Mouse (Mus musculus): ENCODE results near the gene Dpt.
A peak's percentile ranks its signal among the peaks of the same experiment; 100 is the strongest.
"Not testable (repeated sequence)": the region's sequence is repeated elsewhere in the genome, so short reads cannot be mapped to it uniquely, and the experiment has no call there.

Gene Dpt

GRCm38 (mm10) chr1:164796471-164796870, at the start of gene Dpt:
Dpt (plus strand) TSS chr1:164796644.
- peak; percentile 55 to 67 for DNase-seq

- DNase-seq = no peak
These were observed 42.7 kb upstream of the Dpt start for GRCm38 (mm10) chr1:164753736-164754135.

- no peak for DNase-seq
These were observed 40.8 kb upstream of the Dpt start for GRCm38 (mm10) chr1:164755671-164756070.

DNA sequence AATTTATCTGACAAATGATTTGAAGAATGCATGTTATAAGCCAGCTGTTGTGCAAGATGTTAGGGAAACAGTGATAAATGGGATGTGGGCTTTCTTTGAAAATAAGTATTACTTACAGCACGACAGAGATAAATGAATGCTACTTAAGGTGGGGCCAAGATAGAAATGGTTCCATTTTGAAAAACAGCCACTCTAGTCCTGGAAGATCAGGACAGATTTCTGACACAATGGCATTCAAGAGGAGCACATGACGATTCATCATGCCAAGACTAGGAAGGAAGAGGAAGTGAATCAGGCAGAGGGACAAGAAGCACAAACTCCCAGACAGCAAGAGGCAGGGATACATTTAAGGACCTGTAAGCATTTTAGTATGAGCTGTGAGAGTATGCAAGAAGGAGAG, 39.5 kb upstream of the Dpt start:
- DNase-seq = no peak

GRCm38 (mm10) chr1:164758401-164758800, 38.0 kb upstream of the Dpt start:
- no peak for DNase-seq

DNA sequence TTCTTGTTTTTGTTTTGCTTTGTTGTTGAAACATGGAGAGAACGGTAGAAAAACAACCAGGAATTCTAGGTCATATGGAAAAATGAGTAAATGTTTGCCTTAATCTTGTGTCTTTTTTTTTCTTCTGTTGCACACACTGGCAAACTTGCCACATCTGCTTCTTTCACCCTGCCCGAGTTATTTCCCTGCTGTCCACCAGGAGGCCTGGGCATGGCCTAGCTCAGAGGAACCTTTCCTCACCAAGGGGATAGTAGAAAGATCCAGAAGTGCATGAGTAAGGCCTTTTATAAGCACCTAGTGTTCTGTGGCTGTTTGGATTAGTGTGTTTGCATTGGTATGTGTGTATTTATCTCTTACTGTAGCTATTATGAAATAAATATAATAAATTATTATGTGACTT, 34.2 kb upstream of the Dpt start:
- DNase-seq = peak; percentile 29 to 55

GRCm38 (mm10) chr1:164766646-164767045, 29.8 kb upstream of the Dpt start:
- no peak for DNase-seq

- DNase-seq = peak; percentile 60 to 67
These were observed 25.8 kb upstream of the Dpt start for GRCm38 (mm10) chr1:164770611-164771010.

- DNase-seq = no peak
These were observed 15.5 kb upstream of the Dpt start for GRCm38 (mm10) chr1:164780851-164781510.

- no peak for DNase-seq
These were observed 10.3 kb upstream of the Dpt start for GRCm38 (mm10) chr1:164786165-164786564.

DNA sequence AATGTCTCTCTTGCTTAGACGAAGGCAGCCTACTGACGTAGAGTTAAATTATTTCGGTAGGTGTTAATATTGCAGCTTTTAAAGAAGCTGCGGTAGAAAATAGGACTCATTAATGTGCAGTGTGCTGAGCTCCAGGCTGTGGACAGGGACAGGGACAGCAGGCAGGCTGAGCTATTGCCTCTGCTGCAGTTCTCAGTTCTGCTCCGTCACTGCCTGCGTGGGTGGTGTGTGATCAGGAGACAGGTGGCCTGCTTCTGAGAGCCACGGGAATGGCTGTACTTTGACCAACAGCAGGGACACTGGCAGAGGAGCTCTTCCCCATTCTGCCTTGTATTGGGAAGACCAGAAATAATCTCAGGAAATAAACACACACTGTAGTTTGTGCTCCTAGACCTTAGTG, 8.7 kb upstream of the Dpt start:
- DNase-seq = peak; percentile 12 to 41

DNA sequence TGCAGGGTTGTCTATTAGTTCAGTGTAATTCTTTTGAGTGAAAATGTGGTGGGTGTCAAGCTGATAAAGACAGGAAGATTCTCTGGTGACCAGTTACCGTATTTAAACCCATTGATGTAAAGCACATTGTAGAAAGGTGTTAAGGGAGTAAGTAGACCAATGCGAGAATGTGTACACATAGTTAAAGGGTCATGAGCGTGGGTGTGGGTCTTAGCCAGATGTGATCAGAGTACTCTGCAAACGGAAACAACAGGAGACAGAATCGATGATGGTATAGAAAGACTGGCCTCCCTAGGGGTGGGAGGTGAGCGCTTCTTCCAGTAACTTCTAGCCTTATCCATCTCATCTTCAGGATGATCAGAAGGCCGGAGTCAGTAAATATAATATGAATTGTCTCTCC, 8.2 kb upstream of the Dpt start:
- DNase-seq = no peak

DNA sequence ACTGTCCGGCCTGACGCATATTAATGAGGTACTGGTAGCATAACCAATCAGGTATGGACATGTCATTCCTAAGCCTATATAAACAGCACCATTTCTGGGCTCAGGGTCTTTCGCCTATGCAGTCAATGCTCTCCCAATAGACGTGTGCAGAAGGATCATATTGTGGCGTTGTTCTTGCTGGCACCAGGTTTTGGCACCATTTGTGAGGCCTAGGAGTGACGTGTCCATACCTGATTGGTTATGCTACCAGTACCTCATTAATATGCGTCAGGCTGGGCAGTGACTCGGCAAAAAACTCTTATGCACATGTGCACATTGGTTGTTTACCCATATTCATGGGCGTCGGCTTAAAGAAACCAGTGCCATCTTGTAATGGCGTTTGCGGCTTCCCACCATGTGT, 6.1 kb upstream of the Dpt start:
- not testable (repeated sequence) for DNase-seq

GRCm38 (mm10) chr1:164793049-164793448, 3.4 kb upstream of the Dpt start:
- peak in 1 of 2 experiments; percentile 18 for DNase-seq

- no peak for DNase-seq
These were observed 1.4 kb downstream of the Dpt start for GRCm38 (mm10) chr1:164797746-164798285.

DNA sequence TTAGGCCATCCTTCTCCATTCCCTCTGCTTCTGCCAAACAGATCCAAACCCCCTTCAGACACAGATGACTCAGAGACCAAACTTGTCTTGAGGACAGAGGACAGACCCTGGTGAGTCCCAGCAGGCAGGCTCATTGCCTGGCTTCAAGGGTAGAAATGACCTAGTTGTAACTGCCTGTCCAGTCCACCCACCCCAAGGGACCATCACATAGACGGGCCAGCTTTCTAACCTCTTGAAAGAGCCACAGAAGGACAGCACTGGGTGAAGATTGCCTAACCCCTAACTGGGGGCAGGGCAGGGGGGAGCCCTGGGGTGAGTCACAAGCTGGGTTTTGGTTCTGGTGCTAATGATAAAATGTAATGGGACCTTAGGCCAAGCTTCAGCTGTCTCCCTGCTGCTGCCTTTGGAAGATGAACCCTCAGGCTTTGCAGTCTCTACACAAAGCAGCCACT, 2.1 kb downstream of the Dpt start:
- DNase-seq = peak; percentile 16 to 24

- DNase-seq = no peak
These were observed 2.7 kb downstream of the Dpt start for GRCm38 (mm10) chr1:164799161-164799560.

- DNase-seq = no peak
These were observed 7.8 kb downstream of the Dpt start for GRCm38 (mm10) chr1:164804277-164804676.

- no peak for DNase-seq
These were observed 8.4 kb downstream of the Dpt start for GRCm38 (mm10) chr1:164804751-164805435.

GRCm38 (mm10) chr1:164809371-164809770, 12.9 kb downstream of the Dpt start:
- peak; percentile 36 to 57 for DNase-seq

- no peak for DNase-seq
These were observed 14.9 kb downstream of the Dpt start for GRCm38 (mm10) chr1:164811296-164811695.

DNA sequence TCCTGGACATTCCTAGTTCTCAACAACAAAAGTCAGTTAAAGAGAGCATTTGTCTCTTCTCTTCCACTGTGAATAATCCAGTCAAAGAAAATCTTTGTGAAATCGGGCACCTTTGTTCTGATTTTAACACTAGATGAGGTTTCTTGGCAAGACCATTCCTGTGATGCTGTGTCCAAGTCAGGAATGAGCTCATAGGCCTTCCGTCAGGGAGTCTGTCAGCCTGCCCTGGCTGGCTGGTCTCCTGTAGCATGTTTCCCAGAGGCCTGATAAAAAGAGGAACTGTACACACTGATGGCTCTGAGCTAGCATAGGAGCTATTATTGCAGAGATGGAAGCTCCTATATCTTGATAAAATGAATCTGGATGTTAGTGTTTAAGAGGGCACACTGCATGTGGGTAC, 17.8 kb downstream of the Dpt start:
- no peak for DNase-seq

DNA sequence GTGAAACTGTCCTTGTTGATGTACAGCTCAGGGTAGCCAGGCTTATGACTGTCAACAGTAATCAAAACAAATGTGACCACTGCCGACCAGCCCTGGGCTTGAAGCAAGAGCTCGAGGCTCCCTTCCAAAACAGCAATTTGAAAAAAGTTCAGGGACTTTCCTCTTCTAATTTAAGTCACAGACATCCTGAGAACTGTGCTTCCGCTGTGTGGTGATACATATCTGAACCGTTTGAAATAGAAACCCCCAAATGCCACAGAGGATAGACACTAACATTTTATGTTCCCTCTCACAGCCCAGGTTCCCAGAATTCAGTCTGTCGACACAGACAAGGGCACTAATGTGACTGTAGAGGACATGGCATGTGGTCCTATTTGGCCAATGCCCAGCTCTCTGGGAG, 18.9 kb downstream of the Dpt start:
- no peak for DNase-seq

- no peak for DNase-seq
These were observed 20.9 kb downstream of the Dpt start for GRCm38 (mm10) chr1:164817331-164817730.
